15 mouse cellular contexts compared by ENCODE assay signal in genomic region chr16:38585186-38585585, GRCm38 (mm10). TPM values are rescaled to one million over a fixed set of nuclear protein-coding genes. Genes with fewer than 3 reads are reported as not detected.
DNase-seq lines count a peak whose midpoint lies in the region; ATAC-seq lines count a peak whose summit lies in the region.
"Had no signal": no experiment of that assay in that cellular context is flagged by ENCODE, and none has a peak within 500 bp of the region (broad histone marks: within the 10 kb centered on the region; RNA-seq: fewer than 3 reads in every experiment).

No protein-coding gene starts in this region.

- intact Hi-C loops in left cerebral cortex, postnatal 10 days (cut with DNase I): no loop called here

- peak; percentile 22 for ATAC-seq in granulocyte monocyte progenitor cell, adult 5-6 weeks (replicated peaks; ENCODE audit: poor library complexity, severe bottlenecking)
- ATAC-seq: forebrain, embryonic 15.5 days had no signal

- peak; percentile 45 for DNase-seq in heart, adult 11 months
- no peak for DNase-seq in heart, postnatal 4 days
- peak; percentile 40 for DNase-seq in thymus, postnatal 4 days
- DNase-seq in thymus, adult 18-20 months: no peak
- DNase-seq in ovary, postnatal 10 days (ENCODE audit: low spot score): no peak
- DNase-seq in left cerebral cortex, postnatal 10 days (ENCODE audit: extremely low spot score in 1 of 2, low spot score in 2 of 2): no peak
- DNase-seq: adrenal gland, postnatal 10 days; cerebellum, adult 11 months; cerebellum, adult 8-10 months; cerebellum, postnatal 14 days; gastrocnemius, postnatal 14 days; heart, adult 18-20 months; heart, postnatal 10 days had no signal

RNA-seq across cellular contexts. Expression of gene Tmem39a, which starts 26.7 kb away (rescaled TPM):
- 10 to 100 TPM; 31.2 to 33.6 TPM for total RNA-seq in heart, postnatal 4 days (2021)
- 58.2 and 91.5 TPM in 2 replicates for total RNA-seq in granulocyte monocyte progenitor cell, adult 5-6 weeks (2014; fragmentation: Nextera tagmentation)
- total RNA-seq in granulocyte monocyte progenitor cell, adult 5-6 weeks (2017): 70.2 and 105 TPM in 2 replicates
- total RNA-seq in left cerebral cortex, postnatal 10 days (2021): 10 to 100 TPM; 19.5 to 22.9 TPM

RNA-seq across cellular contexts. Expression of gene Poglut1, which starts 35.1 kb away (rescaled TPM):
- total RNA-seq in heart, postnatal 4 days (2021): 10 to 100 TPM; 14.0 to 15.4 TPM
- total RNA-seq in granulocyte monocyte progenitor cell, adult 5-6 weeks (2014; fragmentation: Nextera tagmentation): 24.7 and 41.3 TPM in 2 replicates
- total RNA-seq in granulocyte monocyte progenitor cell, adult 5-6 weeks (2017): 19.8 and 22.6 TPM in 2 replicates
- total RNA-seq in left cerebral cortex, postnatal 10 days (2021): 10 to 100 TPM; 34.2 to 36.7 TPM

Comparison
In these comparisons a context has a peak if more than half of its experiments do, and no peak if none do; other contexts are left out.
1. DNase-seq: peak in heart, adult 11 months (single experiment) and thymus, postnatal 4 days (single experiment); none in heart, postnatal 4 days (single experiment), thymus, adult 18-20 months (0 of 2), ovary, postnatal 10 days (single experiment) and left cerebral cortex, postnatal 10 days (0 of 2).